Mouse (Mus musculus) neural tube, embryonic 13.5 days (tissue): ENCODE measurements around the gene Gm8369. TPM values are rescaled to one million over a fixed set of nuclear protein-coding genes. Genes with fewer than 3 reads are reported as not detected.
"Not testable (repeated sequence)": the region's sequence is repeated elsewhere in the genome, so short reads cannot be mapped to it uniquely, and the experiment has no call there.

Source experiments
- ATAC-seq: fragments of 200-750 bp; cut with Nextera tagmentation; 2 replicates; pipeline ENCODE4 v1.8.0; 2017; ENCODE audit warnings: low read depth, mild to moderate bottlenecking, moderate TSS enrichment, moderate library complexity
- H3K27ac ChIP-seq: fragments of 300-500 bp; sonication (generic); replicated peaks from 2 replicates; pipeline ENCODE4 v1.5.1; 2015; ENCODE audit warnings: moderate library complexity, mild to moderate bottlenecking, inconsistent platforms
- H3K27me3 ChIP-seq: fragments of 300-500 bp; sonication (generic); 2 replicates; pipeline ENCODE4 v1.6.1; 2015; ENCODE audit warnings: mild to moderate bottlenecking, inconsistent platforms
- H3K36me3 ChIP-seq: fragments of 300-500 bp; sonication (generic); 2 replicates; pipeline ENCODE4 v1.6.1; 2015; ENCODE audit warnings: mild to moderate bottlenecking, inconsistent platforms
- H3K4me1 ChIP-seq: fragments of 300-500 bp; sonication (generic); replicated peaks from 2 replicates; pipeline ENCODE4 v1.6.1; 2015; ENCODE audit warnings: inconsistent platforms
- H3K4me2 ChIP-seq: fragments of 300-500 bp; sonication (generic); 2 replicates; pipeline ENCODE4 v1.6.1; 2015; ENCODE audit warnings: inconsistent platforms, mild to moderate bottlenecking, moderate library complexity
- H3K4me3 ChIP-seq: fragments of 300-500 bp; sonication (generic); 2 replicates; pipeline ENCODE4 v1.5.1; 2015; ENCODE audit warnings: mild to moderate bottlenecking, inconsistent platforms
- H3K9ac ChIP-seq: fragments of 300-500 bp; sonication (generic); 2 replicates; pipeline ENCODE4 v1.6.1; 2015; ENCODE audit warnings: moderate library complexity, mild to moderate bottlenecking, inconsistent platforms
- H3K9me3 ChIP-seq: fragments of 300-500 bp; sonication (generic); 2 replicates; pipeline ENCODE4 v1.6.1; 2016; ENCODE audit warnings: inconsistent platforms
- WGBS: fragments of 180-500 bp; shearing (Covaris S2); methylation state at CpG from one replicate; pipeline ENCODE4 v1.1.7; 2015; 5-methylcytosine and 5-hydroxymethylcytosine counted together
- polyA plus RNA-seq: library from polyadenylated mRNA; unstranded; fragments of >200 nt; fragmentation: Nextera tagmentation; extraction: Ambion mirVana; gene quantifications from 2 replicates; pipeline ENCODE4 v1.2.1, GENCODE M21; 2015

The Gm8369 gene
- polyA plus RNA-seq, 1 experiment from 2014 or later = not detected

DNA sequence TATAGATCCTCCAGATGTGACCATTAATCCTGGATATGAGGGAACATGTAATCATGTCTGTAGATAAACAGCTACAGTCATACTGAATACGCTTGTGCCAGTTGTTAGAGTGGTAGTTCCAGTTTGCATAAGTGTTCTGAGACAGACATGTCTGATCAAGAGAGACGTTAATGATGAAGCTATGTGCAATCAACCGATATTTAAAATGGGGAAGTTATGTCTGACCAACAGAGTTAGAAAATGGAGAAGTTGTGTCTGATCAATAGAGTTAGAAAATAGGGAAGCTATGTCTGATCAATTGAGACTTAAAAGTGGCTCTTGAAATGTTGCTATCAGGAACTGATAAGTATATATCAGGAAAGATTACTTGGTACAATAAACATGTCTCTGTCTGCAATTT, 472 bp upstream of the Gm8369 start:
- Histone ChIP-seq H3K4me2 (no peak overlapping the region), H3K27ac (no peak overlapping the region), H3K4me3 (no peak overlapping the region), H3K36me3 (no peaks in the 10 kb centered on the region), H3K9me3 (no peaks in the 10 kb centered on the region), H3K27me3 (no peaks in the 10 kb centered on the region), H3K4me1 (no peaks in the 10 kb centered on the region), H3K9ac (no peak overlapping the region)
- WGBS = 93% methylated on average over 3 of the region's 3 CpGs
- no peak for ATAC-seq

DNA sequence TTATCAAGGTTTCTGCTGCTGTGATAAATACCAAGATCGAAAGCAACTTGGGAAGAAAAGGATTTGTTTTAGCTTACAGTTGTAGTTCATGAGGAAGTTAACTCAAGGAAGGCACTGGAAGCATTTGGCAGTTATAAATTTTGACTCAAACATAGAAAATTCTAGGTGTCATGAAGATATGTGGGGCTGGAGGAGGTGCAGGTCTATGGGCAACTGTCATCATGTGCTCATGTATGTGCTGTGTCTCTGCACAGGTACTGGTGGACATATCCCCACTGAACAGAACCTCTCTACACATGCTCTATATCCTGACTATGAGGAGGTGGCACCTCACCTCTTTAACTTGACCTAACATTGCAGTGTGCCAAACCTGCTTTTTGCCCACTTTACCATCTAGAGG, 861 bp downstream of the Gm8369 start:
- no peaks in the 10 kb centered on the region for H3K27me3 ChIP-seq
- H3K9me3 ChIP-seq = no peaks in the 10 kb centered on the region
- no peaks in the 10 kb centered on the region for H3K4me1 ChIP-seq
- H3K4me2 ChIP-seq = no peak overlapping the region
- H3K27ac ChIP-seq = no peak overlapping the region
- 93% methylated on average over 1 of the region's 1 CpGs for WGBS
- no peaks in the 10 kb centered on the region for H3K36me3 ChIP-seq
- no peak for ATAC-seq
- H3K4me3 ChIP-seq = no peak overlapping the region
- no peak overlapping the region for H3K9ac ChIP-seq

DNA sequence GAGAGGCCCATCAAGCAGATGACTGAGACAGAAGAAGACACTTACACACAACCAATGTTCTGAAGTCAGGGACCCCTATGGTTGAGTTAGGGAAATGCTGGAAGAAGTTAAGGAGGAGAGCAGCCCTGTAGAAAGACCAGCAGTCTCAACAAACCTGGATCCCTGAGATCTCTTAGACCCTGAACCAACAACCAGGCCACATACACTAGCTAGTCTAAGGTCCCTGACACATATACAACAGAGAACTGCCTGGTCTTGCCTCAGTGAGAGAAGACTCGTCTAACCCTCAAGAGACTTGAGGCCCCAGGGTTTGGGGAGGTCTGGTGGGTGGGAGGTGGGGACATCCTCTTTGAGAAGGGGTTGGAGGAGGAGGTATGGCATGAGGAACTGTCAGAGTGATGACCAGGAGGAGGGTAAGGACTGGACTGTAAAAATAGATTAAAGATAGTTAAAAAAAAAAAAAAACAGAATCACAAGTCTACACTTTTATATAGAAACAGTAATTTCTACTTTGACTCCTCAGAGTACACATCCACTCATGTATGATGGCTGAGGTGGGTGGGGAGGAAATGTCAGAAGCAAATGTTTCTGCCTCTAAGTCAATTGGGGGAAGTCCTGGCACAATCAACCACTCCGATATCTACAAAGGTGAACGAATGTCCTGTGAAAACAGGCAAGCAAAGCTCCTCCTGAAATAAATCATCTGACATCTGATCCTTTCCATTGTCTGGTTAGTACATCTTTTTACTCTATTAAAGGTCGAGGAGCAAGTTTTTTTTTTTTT, 5.9 kb downstream of the Gm8369 start:
- H3K36me3 ChIP-seq = no peaks in the 10 kb centered on the region
- H3K27me3 ChIP-seq = no peaks in the 10 kb centered on the region
- no peaks in the 10 kb centered on the region for H3K4me1 ChIP-seq
- 72% methylated on average over 4 of the region's 4 CpGs for WGBS
- H3K27ac ChIP-seq = no peak overlapping the region
- no peak overlapping the region for H3K9ac ChIP-seq
- no peaks in the 10 kb centered on the region for H3K9me3 ChIP-seq
- no peak overlapping the region for H3K4me3 ChIP-seq
- ATAC-seq = no peak
- H3K4me2 ChIP-seq = no peak overlapping the region

DNA sequence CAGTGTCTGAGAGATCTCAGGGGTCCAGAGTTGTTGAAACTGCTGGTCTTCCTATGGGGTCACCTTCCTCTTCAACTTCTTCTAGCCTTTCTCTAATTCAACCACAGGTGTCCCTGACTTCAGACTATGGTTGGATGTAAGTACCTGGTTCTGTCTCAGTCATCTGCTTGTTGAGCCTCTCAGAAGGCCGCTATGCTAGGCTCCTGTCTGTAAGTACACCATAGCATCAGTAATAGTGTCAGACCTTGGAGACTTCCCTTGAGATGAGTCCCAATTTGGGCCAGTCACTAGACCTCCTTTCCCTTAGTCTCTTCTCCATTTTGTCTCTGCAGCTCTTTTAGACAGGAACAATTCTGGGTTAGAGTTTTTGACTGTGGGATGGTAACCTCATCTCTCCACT, 6.9 kb downstream of the Gm8369 start:
- no peaks in the 10 kb centered on the region for H3K36me3 ChIP-seq
- no peak overlapping the region for H3K4me2 ChIP-seq
- no peak overlapping the region for H3K9ac ChIP-seq
- no peak for ATAC-seq
- H3K27me3 ChIP-seq = no peaks in the 10 kb centered on the region
- no peaks in the 10 kb centered on the region for H3K9me3 ChIP-seq
- no peaks in the 10 kb centered on the region for H3K4me1 ChIP-seq
- 84% methylated on average over 1 of the region's 1 CpGs for WGBS
- H3K27ac ChIP-seq = no peak overlapping the region
- no peak overlapping the region for H3K4me3 ChIP-seq

DNA sequence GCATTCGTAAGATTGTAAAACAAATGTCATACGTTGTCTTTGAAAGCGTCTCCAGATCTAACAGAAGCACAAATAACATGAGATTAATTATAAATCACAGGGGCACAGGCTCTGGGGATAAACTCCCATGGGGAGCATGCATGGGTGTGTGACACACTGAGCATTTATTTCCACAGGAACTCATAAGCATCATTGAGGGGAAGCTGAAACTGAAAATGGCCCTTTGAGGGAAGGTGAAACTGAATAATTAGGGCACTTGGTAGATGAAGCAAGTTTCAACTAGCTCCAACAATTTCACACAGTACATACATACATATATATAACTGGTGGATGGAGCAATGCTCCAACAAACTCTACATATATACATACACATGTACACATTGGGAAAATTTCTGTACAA, 8.8 kb downstream of the Gm8369 start:
- no peaks in the 10 kb centered on the region for H3K36me3 ChIP-seq
- H3K4me2 ChIP-seq = no peak overlapping the region
- H3K27ac ChIP-seq = no peak overlapping the region
- no peak for ATAC-seq
- H3K4me1 ChIP-seq = no peaks in the 10 kb centered on the region
- WGBS = 88% methylated on average over 3 of the region's 3 CpGs
- H3K9me3 ChIP-seq = no peaks in the 10 kb centered on the region
- no peak overlapping the region for H3K9ac ChIP-seq
- no peak overlapping the region for H3K4me3 ChIP-seq
- no peaks in the 10 kb centered on the region for H3K27me3 ChIP-seq

DNA sequence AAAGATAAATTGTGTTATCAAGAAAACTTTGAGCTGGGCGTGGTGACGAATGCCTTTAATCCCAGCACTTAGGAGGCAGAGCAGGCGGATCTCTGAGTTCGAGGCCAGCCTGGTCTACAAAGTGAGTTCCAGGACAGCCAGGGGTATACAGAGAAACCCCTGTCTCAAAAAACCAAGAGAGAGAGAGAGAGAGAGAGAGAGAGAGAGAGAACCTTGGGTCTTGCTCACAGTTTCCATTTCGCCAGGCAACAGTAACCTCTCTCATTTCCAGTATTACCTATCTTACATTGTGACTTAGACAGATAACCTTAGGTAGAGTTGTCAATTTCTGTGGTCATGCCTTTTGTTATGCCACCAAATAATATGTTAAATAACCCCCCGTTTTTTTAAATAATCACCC, 10.6 kb downstream of the Gm8369 start:
- Histone ChIP-seq H3K9ac (no peak overlapping the region), H3K27me3 (no peaks in the 10 kb centered on the region), H3K36me3 (no peaks in the 10 kb centered on the region), H3K4me1 (no peaks in the 10 kb centered on the region), H3K4me3 (no peak overlapping the region), H3K27ac (no peak overlapping the region), H3K4me2 (no peak overlapping the region), H3K9me3 (no peaks in the 10 kb centered on the region)
- no peak for ATAC-seq
- 87% methylated on average over 6 of the region's 6 CpGs for WGBS

DNA sequence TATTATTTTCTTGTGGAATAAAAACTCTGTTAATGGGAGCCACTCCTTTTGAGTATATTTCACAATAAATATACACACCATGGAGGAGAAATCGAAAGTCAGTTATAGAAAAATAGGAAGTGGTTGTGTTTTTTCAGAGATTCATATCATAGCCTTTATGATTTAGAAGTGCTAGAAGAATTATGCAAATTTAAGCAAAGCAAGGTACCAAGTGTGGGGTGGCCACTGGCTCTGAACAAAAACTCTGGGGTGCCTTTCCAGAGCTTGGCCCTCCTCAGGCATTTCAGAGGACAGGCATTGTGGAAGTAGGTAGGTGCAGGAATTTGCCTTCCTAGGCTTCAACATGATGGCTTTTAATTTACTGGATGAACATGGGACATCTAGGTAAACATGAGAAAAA, 11.6 kb downstream of the Gm8369 start:
- not testable (repeated sequence) for H3K4me1 ChIP-seq, H3K9me3 ChIP-seq, ATAC-seq, H3K27me3 ChIP-seq, H3K4me3 ChIP-seq, H3K36me3 ChIP-seq, H3K9ac ChIP-seq, H3K27ac ChIP-seq, H3K4me2 ChIP-seq
- 91% methylated on average over 1 of the region's 1 CpGs for WGBS

DNA sequence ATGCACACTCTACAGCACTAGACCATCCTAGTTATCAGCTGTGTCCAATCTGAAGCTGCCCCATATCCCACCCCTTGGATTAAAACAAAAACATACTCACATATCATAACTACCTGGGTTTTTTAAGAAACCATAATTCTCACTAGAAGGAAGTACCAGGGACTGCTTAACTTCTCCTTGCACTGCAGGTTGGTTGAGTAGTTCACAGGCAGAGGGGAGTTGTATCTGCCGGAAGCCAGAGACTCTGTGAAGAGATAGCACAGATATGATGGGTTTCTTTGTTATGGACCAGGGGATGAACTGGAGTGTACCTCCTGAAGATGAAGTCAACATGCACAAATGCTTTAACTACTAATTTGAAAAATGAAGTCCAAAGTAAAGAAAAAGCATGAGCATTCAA, 15.1 kb downstream of the Gm8369 start:
- no peak overlapping the region for H3K4me3 ChIP-seq
- H3K36me3 ChIP-seq = no peaks in the 10 kb centered on the region
- H3K4me2 ChIP-seq = no peak overlapping the region
- 93% methylated on average over 1 of the region's 1 CpGs for WGBS
- no peak for ATAC-seq
- H3K27me3 ChIP-seq = no peaks in the 10 kb centered on the region
- no peaks in the 10 kb centered on the region for H3K9me3 ChIP-seq
- no peak overlapping the region for H3K27ac ChIP-seq
- H3K4me1 ChIP-seq = no peaks in the 10 kb centered on the region
- H3K9ac ChIP-seq = no peak overlapping the region

DNA sequence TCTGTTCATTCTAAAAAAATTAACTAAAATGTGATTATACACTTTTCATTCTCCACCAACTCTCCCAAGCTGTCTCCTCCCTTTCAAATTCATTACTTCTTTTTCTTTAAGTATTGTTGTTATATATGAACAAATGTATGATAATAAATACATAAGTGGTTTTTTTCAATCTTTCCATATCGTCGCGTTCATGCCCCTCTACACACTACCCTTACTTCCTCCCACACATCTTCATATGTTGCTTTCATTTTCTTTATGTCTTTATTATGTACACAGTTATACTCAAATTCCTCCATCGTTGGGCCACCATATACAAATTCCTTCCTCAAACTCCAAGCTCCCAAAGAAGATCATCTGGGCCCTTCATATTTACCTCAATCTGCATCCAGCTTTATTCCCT, 15.6 kb downstream of the Gm8369 start:
- Histone ChIP-seq H3K9me3 (no peaks in the 10 kb centered on the region), H3K27ac (no peak overlapping the region)
- 91% methylated on average over 4 of the region's 4 CpGs for WGBS

DNA sequence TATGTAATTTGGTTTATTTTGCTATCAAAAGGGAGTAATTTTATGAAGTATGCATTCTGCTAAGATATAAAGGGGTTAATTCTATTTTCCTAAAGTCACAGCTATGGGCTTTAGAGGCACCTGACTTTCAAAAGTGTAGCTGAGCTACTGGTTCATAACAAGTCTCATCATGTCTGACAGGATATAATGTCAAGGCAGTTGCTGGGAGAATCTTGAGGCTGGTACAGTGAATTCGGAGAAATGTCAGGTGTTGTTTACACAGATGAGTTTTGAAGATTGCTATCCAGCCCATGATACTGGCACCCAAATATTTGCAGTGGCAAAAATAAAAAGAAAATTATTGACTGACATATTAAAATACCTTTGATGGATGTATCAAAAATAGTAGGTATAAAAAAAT, 19.1 kb downstream of the Gm8369 start:
- Histone ChIP-seq H3K9me3 (no peaks in the 10 kb centered on the region), H3K27me3 (no peaks in the 10 kb centered on the region), H3K4me3 (no peak overlapping the region), H3K27ac (no peak overlapping the region), H3K36me3 (no peaks in the 10 kb centered on the region), H3K4me1 (no peaks in the 10 kb centered on the region), H3K4me2 (no peak overlapping the region), H3K9ac (no peak overlapping the region)
- no peak for ATAC-seq
- 85% methylated on average over 1 of the region's 1 CpGs for WGBS

More for the DNA sequence above, 15.6 kb downstream of the Gm8369 start:
- H3K4me1 ChIP-seq = no peaks in the 10 kb centered on the region
- ATAC-seq = no peak
- no peak overlapping the region for H3K4me2 ChIP-seq
- no peak overlapping the region for H3K4me3 ChIP-seq
- H3K9ac ChIP-seq = no peak overlapping the region
- no peaks in the 10 kb centered on the region for H3K36me3 ChIP-seq
- H3K27me3 ChIP-seq = no peaks in the 10 kb centered on the region

DNA sequence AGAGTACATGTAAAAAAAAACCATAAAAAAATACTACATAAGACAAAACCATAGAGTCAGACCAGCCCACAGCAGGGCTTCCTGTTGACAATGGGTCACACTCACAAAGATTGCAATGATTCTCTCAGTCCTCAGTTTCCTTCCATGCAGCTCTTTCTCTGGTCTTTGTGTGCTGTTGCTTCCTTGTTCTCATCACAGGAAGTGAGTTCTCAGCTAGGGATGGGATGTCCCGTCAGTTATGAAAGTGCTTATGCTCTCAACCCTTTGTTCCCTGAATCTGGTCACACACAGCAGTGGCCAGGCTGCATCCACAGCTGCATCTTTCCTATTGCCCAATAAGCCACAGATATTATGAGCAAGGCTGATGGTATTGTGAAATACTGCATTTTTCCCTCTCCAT, 27.7 kb downstream of the Gm8369 start:
- Histone ChIP-seq H3K27me3 (no peaks in the 10 kb centered on the region), H3K27ac (no peak overlapping the region), H3K9ac (no peak overlapping the region), H3K4me3 (no peak overlapping the region), H3K9me3 (no peaks in the 10 kb centered on the region), H3K4me1 (no peaks in the 10 kb centered on the region), H3K4me2 (no peak overlapping the region), H3K36me3 (no peaks in the 10 kb centered on the region)
- ATAC-seq = no peak
- WGBS = 72% methylated on average over 1 of the region's 1 CpGs

DNA sequence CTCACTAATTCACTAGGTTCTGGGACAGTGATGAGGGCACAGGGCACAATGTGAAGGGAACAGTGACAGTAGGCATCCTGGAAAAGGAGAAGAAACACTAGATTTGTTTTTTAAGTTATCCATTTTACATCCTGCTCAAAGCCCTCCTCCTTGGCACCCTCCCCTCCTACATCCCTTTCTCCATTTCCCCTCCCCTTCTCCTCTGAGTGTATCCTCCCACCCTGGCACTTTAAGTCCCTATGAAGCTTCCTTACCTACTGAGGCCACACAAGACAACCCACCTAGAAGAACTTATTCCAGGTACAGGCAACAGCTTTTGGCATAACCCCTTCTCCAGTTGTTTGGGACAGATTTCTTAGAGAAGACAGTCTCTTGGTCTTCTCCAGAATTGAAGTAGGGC, 30.5 kb downstream of the Gm8369 start, which contains the start of gene Ms4a6b:
Gene Ms4a6b, plus strand, starts transcription at position 267 of the 400 bp plus-strand sequence.
- no peak within 1 kb of the TSS for H3K4me3 ChIP-seq
- H3K36me3 ChIP-seq = no peaks in the 10 kb centered on the region
- H3K4me2 ChIP-seq = no peak within 1 kb of the TSS
- H3K27me3 ChIP-seq = no peaks in the 10 kb centered on the region
- no peak for ATAC-seq
- H3K27ac ChIP-seq = no peak within 1 kb of the TSS
- H3K4me1 ChIP-seq = no peaks in the 10 kb centered on the region
- H3K9ac ChIP-seq = no peak within 1 kb of the TSS
- H3K9me3 ChIP-seq = no peaks in the 10 kb centered on the region

DNA sequence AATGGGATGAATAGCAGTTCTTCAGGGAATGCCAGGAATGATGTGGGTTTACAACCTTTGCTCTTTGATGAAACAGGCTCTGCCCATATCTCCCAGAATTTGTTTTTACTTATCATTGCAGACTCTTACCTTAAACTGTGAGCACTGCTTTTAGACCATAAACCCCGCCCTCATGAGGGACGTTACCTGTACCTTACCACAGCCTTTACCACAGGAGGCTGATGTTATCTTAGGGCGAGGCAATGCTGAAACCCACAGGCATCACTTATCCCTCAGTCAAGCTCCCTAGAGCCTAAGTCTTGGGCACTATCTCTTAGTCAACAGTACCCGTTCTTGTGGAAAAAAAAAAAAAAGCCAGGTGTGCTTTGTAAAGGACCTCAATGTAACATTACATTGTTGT, 31.1 kb downstream of the Gm8369 start:
- H3K27me3 ChIP-seq = no peaks in the 10 kb centered on the region
- no peaks in the 10 kb centered on the region for H3K9me3 ChIP-seq
- no peak overlapping the region for H3K4me3 ChIP-seq
- H3K27ac ChIP-seq = no peak overlapping the region
- ATAC-seq = no peak
- no peaks in the 10 kb centered on the region for H3K4me1 ChIP-seq
- H3K9ac ChIP-seq = no peak overlapping the region
- no peak overlapping the region for H3K4me2 ChIP-seq
- H3K36me3 ChIP-seq = no peaks in the 10 kb centered on the region
- WGBS = 85% methylated on average over 4 of the region's 4 CpGs
